Mouse (Mus musculus) retina, postnatal 1 day (tissue): ENCODE data around the gene Bspry.
A peak's percentile ranks its signal among the peaks of the same experiment; 100 is the strongest.

Source experiments
- DNase-seq: peaks from one replicate; pipeline ENCODE4 v3.0.0-alpha.2; 2012

Bspry gene

DNA sequence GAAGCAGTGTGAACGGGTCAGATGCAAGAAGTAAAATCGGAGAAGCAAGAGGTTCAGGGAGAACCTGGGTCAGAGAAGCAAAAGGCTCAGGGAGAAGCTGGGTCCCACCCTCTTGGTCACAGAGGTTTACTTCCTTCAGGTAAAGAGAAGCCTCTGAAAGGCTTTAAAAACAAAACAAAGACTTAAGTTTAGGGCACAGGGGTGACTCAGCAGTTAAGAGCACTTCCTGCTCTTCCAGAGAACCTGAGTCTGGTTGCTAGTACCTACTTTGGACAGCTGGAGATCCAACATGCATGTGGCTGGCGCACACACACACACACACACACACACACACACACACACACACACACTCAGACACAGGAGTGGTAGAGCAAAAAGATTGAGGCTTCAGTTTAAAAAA lies 5.1 kb downstream of the Bspry start:
- no peak for DNase-seq

- no peak for DNase-seq
These were observed 5.8 kb downstream of the Bspry start for GRCm38 (mm10) chr4:62485450-62486161.

- no peak for DNase-seq
These were observed 6.4 kb downstream of the Bspry start for GRCm38 (mm10) chr4:62486162-62486696.

DNA sequence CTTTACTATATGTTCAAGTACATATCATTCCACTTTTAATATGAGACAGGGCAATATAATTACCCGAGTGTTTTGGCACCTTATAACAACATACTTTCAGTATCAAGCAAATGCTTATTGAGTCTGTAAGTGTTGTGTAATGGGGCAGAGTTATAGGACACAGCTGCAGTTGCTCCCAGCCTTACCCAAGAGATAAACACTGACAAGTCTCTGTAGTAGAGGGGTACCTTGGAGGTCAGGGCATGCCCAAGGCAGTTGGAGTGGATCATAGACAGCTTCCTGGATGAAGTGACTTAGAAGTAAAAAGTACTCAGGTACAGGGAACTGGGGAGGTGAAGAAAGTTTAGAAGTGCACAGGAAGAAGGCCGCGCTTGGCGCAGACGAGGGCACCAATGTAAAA lies 7.3 kb downstream of the Bspry start:
- DNase-seq: no peak

DNA sequence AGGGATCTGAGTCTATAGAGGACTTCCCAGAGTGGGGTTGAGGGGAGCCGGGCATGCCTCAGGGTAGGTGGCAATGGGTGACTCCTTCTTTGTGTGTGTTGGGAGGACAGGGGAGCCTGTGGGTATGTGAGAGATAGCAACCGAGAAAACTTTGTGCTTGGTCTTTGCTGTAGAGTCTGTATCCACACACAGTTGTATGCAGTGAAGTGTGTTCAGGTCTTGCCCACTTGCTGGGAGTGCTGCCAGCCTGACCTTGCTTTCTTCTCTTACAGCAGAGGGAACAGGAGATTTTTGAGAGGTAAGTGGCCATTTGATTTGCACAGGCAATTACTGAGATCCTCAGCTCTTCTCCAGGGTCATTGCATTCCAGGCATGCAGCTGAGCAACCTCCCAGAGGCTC lies 8.1 kb downstream of the Bspry start:
- DNase-seq: no peak

DNA sequence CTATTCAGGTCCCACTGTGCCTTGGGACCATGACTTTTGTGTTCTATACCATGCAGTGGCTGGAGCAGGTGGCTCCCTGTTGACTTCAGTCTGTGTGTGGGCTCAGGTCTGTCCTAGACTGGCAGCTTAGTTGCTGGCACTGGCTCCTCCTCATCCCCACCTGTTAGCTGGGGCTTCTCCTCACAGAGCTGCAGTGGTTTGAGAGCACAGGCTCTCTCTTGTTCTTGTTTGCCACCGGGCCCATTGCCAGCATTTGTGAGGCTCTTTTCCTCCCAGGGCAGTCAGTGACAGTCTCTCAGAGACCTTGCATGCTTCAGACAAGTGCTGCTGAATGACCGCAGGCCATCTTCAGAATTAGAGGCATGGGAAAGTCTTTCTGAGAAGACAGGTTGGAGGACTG lies 12.8 kb downstream of the Bspry start:
- DNase-seq: no peak

DNA sequence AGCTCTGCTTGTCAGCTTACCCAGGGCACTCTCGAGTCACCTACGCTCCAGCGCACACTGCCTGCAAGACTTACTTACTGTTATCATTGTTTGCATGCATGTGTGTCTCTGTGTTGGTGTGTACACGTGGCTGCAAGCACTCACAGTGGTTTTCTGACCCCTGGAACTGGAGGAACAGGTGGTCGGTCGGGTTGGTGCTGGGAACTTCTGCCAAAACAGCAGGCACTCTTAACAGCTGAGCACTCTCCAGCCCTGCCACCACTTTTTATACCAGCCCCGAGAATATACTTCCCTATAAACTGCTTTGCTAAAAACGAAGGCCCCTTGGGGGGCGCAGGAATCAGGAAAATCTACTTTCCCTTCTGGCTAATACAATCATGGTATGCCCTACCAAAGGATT lies 14.4 kb downstream of the Bspry start:
- peak; percentile 20 for DNase-seq

DNA sequence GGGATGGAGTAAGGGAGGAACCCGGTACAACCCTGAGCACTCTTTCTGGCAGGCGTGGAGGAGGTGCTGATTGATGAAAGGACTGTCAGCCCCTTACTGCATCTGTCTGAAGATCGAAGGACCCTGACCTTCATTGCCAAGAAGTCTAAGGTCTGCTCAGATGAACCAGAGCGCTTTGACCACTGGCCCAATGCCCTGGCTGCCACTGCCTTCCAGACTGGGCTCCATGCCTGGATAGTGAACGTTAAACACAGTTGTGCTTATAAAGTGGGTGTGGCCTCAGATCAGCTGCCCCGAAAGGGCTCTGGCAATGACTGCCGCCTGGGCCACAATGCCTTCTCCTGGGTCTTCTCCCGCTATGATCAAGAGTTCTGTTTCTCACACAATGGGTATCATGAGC lies 16.1 kb downstream of the Bspry start:
- no peak for DNase-seq

DNA sequence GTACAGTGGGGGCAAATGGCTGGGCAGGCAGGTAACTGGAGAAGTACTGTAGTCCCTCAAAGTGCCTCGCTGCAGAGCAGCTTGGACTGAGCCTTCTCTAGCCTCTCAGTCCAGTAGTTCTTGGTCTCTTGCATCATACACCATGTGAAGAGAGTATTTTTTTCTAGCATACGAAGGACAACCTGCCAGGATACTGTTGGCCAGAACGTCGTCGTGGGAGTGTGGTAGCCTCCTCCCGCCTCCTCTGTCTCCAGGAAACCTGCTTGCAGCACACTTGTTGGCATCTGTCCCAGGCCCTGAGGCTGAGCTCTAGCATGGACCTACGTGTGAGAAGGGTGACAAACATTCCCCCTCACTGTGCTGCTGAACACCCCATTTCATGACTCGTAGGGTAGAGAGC lies 17.0 kb downstream of the Bspry start:
- no peak for DNase-seq

- no peak for DNase-seq
These were observed 20.9 kb downstream of the Bspry start for GRCm38 (mm10) chr4:62500799-62501198.

GRCm38 (mm10) chr4:62501534-62501933 lies 21.7 kb downstream of the Bspry start:
- no peak for DNase-seq

DNA sequence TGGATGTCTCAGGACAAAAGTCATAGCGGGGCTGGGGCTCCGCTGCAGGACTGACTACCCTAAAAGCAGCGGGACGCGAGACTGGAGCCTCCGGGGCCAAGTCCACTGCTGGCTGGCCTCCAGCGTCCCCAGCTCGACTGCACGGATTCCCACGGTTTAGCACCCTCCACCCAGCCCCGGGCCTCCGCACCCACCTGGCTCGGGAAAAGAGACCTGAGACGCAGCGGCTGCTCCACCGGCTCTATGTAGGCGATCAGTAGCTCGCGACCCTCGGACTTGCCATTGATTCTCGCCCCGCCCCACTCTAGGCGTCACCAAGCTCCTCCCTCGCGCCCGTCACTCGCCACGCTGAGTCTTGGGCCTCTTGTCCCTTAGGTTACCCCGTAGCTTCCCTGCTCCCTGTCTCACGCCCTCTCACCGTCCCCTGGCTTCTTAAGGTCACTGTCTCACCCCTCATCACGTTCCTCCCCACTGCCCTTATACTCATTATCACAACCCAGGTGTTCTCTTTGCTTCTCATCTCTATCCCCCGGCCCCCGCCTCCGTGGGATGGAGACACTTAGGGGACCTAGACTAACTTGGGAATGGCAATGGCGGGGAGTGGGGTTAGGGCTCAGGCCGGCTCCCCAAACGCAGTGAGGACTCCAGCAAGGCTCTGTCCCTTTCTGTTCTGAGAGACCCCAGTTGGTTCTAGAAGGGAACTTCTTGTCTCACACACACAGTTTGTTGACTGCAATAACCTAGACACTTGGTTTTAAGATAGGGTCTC lies 22.3 kb downstream of the Bspry start:
- DNase-seq: peak; percentile 94

DNA sequence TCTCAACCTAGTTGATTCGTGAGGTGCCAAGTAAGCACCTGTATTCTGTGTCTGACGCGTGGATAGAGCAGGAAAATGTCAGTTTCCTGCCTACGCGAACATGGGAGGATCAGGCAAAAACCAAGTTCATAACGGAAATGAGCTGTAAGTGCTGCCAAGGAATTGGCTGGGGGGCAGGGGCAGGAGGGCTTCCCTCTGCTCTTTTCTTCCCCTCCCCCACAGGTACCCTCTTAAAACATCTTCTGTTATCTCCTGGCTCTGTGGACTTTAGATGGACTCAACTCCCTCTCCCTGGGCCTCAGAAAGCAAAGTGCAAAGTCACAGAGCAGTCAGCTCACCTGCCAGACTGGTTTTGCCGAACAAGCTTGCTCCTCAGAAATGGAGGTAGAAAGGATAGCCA lies 23.1 kb downstream of the Bspry start:
- no peak for DNase-seq

- peak; percentile 42 for DNase-seq
These were observed 23.6 kb downstream of the Bspry start, which contains the start of gene Hdhd3 for GRCm38 (mm10) chr4:62503374-62503970. Hdhd3 (minus strand) TSS chr4:62503467.

DNA sequence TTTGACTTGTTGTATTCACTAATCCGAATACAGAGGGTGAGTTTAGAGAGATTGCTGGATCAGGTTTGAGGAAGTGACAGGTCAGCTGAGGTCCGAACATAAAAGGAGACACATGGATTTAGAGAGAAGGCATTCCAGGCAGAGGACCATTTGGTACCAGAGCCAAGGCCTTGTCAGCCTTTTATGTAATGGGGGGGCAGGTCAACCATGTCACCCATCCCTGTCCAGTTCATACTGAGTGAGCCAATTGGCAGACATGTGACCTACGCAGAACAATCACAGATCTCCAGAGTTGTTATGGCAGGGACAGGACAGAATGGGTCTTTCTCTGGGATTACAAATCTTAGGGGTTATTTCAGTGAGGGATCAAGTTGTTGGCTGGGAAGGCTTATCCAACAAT lies 26.1 kb downstream of the Bspry start:
- DNase-seq: no peak

- peak; percentile 44 for DNase-seq
These were observed 26.9 kb downstream of the Bspry start for GRCm38 (mm10) chr4:62506798-62507197.

GRCm38 (mm10) chr4:62508839-62509238 lies 29.0 kb downstream of the Bspry start:
- no peak for DNase-seq

DNA sequence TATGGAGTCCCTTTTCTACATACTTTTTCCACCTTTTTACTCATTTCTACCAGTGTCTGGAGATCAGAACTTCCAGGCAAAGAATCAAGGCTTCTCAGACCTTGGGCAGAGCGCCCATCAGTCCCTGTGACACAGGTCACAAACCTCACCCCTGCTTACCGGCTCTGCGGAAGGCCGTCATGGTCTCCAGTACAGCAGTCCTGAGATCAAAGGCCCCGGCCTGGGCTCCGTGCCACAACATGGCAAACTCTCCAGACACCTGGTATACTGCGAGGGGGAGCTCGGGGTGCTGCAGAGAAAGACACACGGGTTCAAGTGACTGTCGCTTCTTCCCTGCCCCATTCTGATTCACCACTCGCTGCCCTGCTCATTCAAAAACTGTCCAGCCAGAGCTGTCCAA lies 30.1 kb downstream of the Bspry start:
- DNase-seq: no peak

DNA sequence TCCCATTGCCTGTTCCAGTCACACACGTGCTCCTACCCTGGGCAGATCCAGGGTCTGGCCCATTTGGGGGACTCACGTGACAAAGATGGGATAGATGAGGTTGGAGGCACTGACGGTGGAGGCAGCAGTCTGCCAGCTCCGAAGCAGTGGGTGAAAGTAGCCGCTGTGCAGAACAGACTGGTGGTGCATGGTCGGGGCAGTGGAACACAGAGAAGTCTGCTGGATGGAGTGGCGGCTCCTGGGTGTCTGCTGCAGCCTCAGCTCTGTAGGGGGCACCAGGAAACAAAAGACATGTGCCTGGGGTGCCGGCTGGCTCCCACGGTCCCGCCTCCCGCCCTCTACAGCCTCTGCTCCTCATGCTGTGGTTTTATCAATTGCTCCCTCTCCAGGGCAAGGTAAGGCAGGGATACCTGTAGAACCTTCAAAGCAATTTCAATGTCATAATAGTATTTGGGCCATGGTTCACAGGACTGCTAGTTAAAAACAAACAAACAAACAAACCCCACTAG lies 34.2 kb downstream of the Bspry start:
- DNase-seq: no peak

DNA sequence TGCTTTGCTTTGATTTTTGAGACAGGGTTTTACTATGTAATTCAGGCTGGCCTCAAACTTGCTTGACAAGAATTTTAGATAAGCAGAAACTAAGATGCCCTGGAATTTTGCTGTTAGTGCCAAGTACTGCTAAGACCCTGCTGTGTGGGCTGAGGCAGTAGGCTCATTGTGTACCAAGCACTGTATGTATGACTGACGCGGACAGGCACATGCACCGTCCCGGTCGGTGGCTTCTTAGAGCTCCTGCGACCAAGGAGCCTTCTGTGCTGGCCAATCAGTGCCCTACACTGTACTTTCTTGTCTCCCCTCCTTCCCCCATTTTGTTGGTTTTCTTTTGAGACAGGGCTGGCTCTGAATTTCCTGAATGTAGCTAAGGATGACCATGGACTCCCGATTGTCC lies 35.1 kb downstream of the Bspry start:
- no peak for DNase-seq

- DNase-seq: no peak
These were observed 35.6 kb downstream of the Bspry start for GRCm38 (mm10) chr4:62515490-62515889.

DNA sequence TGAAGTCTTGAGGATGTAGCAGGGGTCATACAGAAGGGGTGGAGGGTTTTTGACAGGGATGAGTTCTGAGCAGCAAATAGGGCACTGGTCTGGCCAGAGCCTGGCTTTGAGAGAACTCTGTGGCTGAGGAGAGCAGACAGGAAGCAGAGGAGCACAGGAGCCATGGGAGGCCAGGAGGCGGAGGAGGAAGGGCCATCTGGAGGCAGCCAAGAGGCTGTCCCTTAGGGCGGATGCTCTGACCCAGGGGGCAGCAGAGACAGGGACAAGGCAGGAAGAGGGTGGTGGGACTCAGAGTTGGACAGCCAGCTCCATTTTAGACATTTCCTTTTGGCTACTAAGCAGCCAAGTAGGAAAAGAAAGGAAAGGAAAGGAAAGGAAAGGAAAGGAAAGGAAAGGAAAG lies 36.2 kb downstream of the Bspry start:
- DNase-seq: no peak

DNA sequence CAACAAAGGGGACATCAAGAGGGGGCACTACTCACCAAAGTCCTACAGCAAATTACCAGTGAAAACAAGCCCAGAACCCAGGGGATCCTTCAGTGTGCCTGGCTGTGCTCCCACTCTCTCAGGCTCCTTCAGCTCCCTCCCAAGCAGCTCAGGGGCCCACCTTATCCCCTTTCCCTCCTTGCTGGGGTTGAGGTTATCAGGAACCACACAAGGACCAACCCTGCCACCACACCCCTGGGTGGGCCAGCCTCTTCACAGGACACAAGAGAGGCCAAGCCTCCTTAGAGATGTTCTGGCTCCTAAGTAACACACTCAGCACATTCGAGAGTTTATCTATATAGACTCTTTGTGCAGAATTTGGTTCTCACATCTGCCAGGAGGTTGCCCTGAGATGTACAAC lies 36.7 kb downstream of the Bspry start:
- no peak for DNase-seq

DNA sequence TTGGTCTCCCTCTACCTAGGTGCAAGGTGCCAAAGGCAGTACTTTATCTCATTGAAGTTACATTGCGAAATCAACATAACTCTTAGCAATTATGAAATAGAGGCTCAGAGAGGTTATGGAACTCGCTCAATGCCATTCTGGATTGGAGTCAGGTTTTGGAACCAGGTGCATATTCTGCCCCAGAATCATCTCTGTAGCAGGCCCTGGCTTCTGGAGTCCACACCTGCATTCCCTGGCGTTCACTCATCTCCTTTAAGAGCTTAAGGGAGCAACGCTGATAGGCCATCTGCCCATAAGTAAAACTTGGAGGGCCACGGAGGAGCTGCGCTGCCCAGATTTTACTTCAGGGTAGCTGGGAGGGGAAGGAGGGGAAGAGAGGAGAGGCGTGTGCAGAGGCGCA lies 37.2 kb downstream of the Bspry start:
- no peak for DNase-seq
